Comparison of ENCODE assay signal across 8 mouse cellular contexts in genomic region chr1:118954434-118955301, GRCm38 (mm10).
DNase-seq lines count a peak whose midpoint lies in the region; ATAC-seq and TF ChIP-seq lines count a peak whose summit lies in the region.

No protein-coding gene starts in this region.

- peak; percentile 48 for ATAC-seq in intestine, embryonic 14.5 days (replicated peaks; ENCODE audit: low FRiP score, low TSS enrichment, low read depth)
- ATAC-seq in intestine, postnatal 0 days: no peak; the same call in 1 of the 2 replicates
- ATAC-seq in heart, embryonic 13.5 days (ENCODE audit: extremely low read depth, insufficient number of reproducible peaks, low FRiP score, low TSS enrichment): peak; percentile 57; the same call in 1 of the 2 replicates

- no peak overlapping the region for H3K4me2 ChIP-seq in intestine, embryonic 14.5 days (ENCODE audit: low read length)
- H3K4me2 ChIP-seq in intestine, postnatal 0 days (replicated peaks; ENCODE audit: low read depth): no peak overlapping the region
- H3K4me2 ChIP-seq in heart, embryonic 13.5 days: no peak overlapping the region

- no peak overlapping the region for H3K4me3 ChIP-seq in intestine, embryonic 14.5 days (ENCODE audit: low read depth, low read length)
- no peak overlapping the region for H3K4me3 ChIP-seq in intestine, postnatal 0 days (ENCODE audit: low read depth, low read length)
- no peak overlapping the region for H3K4me3 ChIP-seq in heart, embryonic 13.5 days

- H3K27ac ChIP-seq in intestine, embryonic 14.5 days (ENCODE audit: low read depth): no peak overlapping the region; the same call in 1 of the 2 replicates
- no peak overlapping the region for H3K27ac ChIP-seq in intestine, postnatal 0 days (ENCODE audit: low read depth, low read length)
- peak overlapping the region; percentile 26; the same call in 1 of the 2 replicates for H3K27ac ChIP-seq in heart, embryonic 13.5 days (replicated peaks)

- no peak for TF ChIP-seq CTCF in intestine, postnatal 0 days (IDR thresholded peaks at IDR 0.05; ENCODE audit: low read depth)

- 33% methylated on average over 10 of the region's 10 CpGs for WGBS in intestine, embryonic 14.5 days
- 32% methylated on average over 10 of the region's 10 CpGs for WGBS in intestine, postnatal 0 days
- WGBS in heart, embryonic 13.5 days: 34% methylated on average over 10 of the region's 10 CpGs

- H3K9me3 ChIP-seq in intestine, embryonic 14.5 days (ENCODE audit: control insufficient read depth, low read length): no peaks in the 10 kb centered on the region
- H3K9me3 ChIP-seq in intestine, postnatal 0 days (ENCODE audit: control insufficient read depth): no peaks in the 10 kb centered on the region
- H3K9me3 ChIP-seq in heart, embryonic 13.5 days: no peaks in the 10 kb centered on the region

- no peaks in the 10 kb centered on the region for H3K36me3 ChIP-seq in intestine, embryonic 14.5 days (ENCODE audit: control insufficient read depth, insufficient read depth, low read length)
- no peaks in the 10 kb centered on the region for H3K36me3 ChIP-seq in intestine, postnatal 0 days (ENCODE audit: control insufficient read depth, insufficient read depth)
- H3K36me3 ChIP-seq in heart, embryonic 13.5 days: no peaks in the 10 kb centered on the region

- peaks cover 37% of the 10 kb centered on the region for H3K4me1 ChIP-seq in intestine, embryonic 14.5 days (replicated peaks; ENCODE audit: control insufficient read depth, insufficient read depth, low read length)
- H3K4me1 ChIP-seq in intestine, postnatal 0 days (replicated peaks; ENCODE audit: control insufficient read depth, insufficient read depth, low read length): no peaks in the 10 kb centered on the region; the same call in 1 of the 2 replicates
- H3K4me1 ChIP-seq in heart, embryonic 13.5 days: peaks cover 29% of the 10 kb centered on the region

- H3K9ac ChIP-seq in intestine, embryonic 14.5 days (ENCODE audit: low read length): no peak overlapping the region
- H3K9ac ChIP-seq in intestine, postnatal 0 days (ENCODE audit: low read depth, low read length): no peak overlapping the region
- no peak overlapping the region for H3K9ac ChIP-seq in heart, embryonic 13.5 days

- peak; percentile 75 for DNase-seq in intestine, embryonic 14.5 days (ENCODE audit: low spot score)
- DNase-seq in embryo, embryonic 11.5 days (ENCODE audit: low read depth, low spot score): peak; percentile 36
- peak; percentile 17 to 39 for DNase-seq in layer of hippocampus, postnatal 25 days (ENCODE audit: extremely low spot score in 1 of 2, low spot score in 1 of 2)
- DNase-seq in retina, embryonic 14.5 days (ENCODE audit: low spot score): peak; percentile 65
- no peak for DNase-seq in spleen, postnatal 10 days (ENCODE audit: low spot score in 2 of 2)
- no peak for DNase-seq in T-cell, adult 2 months (ENCODE audit: low spot score)

- H3K27me3 ChIP-seq in intestine, embryonic 14.5 days (replicated peaks; ENCODE audit: control insufficient read depth, insufficient read depth, low read length): no peaks in the 10 kb centered on the region
- H3K27me3 ChIP-seq in intestine, postnatal 0 days (replicated peaks; ENCODE audit: control insufficient read depth, insufficient read depth, low read length): no peaks in the 10 kb centered on the region
- no peaks in the 10 kb centered on the region for H3K27me3 ChIP-seq in heart, embryonic 13.5 days (replicated peaks)

Comparison
In these comparisons a context has a peak if more than half of its experiments do, and no peak if none do; other contexts are left out.
1. DNase-seq: peak in intestine, embryonic 14.5 days (single experiment), embryo, embryonic 11.5 days (single experiment), layer of hippocampus, postnatal 25 days (2 of 2) and retina, embryonic 14.5 days (single experiment); none in spleen, postnatal 10 days (0 of 2) and T-cell, adult 2 months (single experiment).